Mouse (Mus musculus) hindbrain, postnatal 0 days (tissue): ENCODE data around the gene Zcrb1. TPM values are rescaled to one million over a fixed set of nuclear protein-coding genes. Genes with fewer than 3 reads are reported as not detected.

Experiments used
- ATAC-seq: fragments of 200-750 bp; cut with Nextera tagmentation; 2 replicates; pipeline ENCODE4 v1.8.0; 2017; ENCODE audit warnings: mild to moderate bottlenecking, moderate TSS enrichment, moderate library complexity
- DNase-seq: peaks from one replicate; pipeline ENCODE4 v3.0.0-alpha.2; 2015; ENCODE audit warnings: low spot score
- H3K27ac ChIP-seq: fragments of 300-500 bp; sonication (generic); 2 replicates; pipeline ENCODE4 v1.5.1; 2014; ENCODE audit warnings: mild to moderate bottlenecking
- H3K27me3 ChIP-seq: fragments of 300-500 bp; sonication (generic); 2 replicates; pipeline ENCODE4 v1.6.1; 2014; ENCODE audit warnings: low read length, mixed read lengths; ENCODE audit not compliant: insufficient read depth
- H3K36me3 ChIP-seq: fragments of 300-500 bp; sonication (generic); 2 replicates; pipeline ENCODE4 v1.6.1; 2014; ENCODE audit warnings: low read length, mixed read lengths; ENCODE audit not compliant: insufficient read depth
- H3K4me1 ChIP-seq: fragments of 300-500 bp; sonication (generic); 2 replicates; pipeline ENCODE4 v1.6.1; 2014; ENCODE audit warnings: antibody characterized with exemption, low read length, mixed read lengths; ENCODE audit not compliant: insufficient read depth
- H3K4me2 ChIP-seq: fragments of 300-500 bp; sonication (generic); 2 replicates; pipeline ENCODE4 v1.6.1; 2014; ENCODE audit warnings: low read depth, mild to moderate bottlenecking, low read length, moderate library complexity, mixed read lengths
- H3K4me3 ChIP-seq: fragments of 300-500 bp; sonication (generic); 2 replicates; pipeline ENCODE4 v1.5.1; 2014; ENCODE audit warnings: low read length
- H3K9ac ChIP-seq: fragments of 300-500 bp; sonication (generic); replicated peaks from 2 replicates; pipeline ENCODE4 v1.6.1; 2014; ENCODE audit warnings: mild to moderate bottlenecking, low read length, moderate library complexity, mixed read lengths
- H3K9me3 ChIP-seq: fragments of 300-500 bp; sonication (generic); 2 replicates; pipeline ENCODE4 v1.6.1; 2016; ENCODE audit warnings: low read length, mixed read lengths
- CTCF ChIP-seq: IDR thresholded peaks from 2 replicates; pipeline ENCODE4 v1.5.1; 2016; ENCODE audit warnings: antibody characterized with exemption, control low read depth, low read depth
- WGBS: fragments of 180-500 bp; shearing (Covaris S2); extraction: QIAGEN DNeasy Blood & Tissue Kit; methylation state at CpG from one replicate; pipeline ENCODE4 v1.1.7; 2014; 5-methylcytosine and 5-hydroxymethylcytosine counted together
- polyA plus RNA-seq: library from polyadenylated mRNA; unstranded; fragments of >200 nt; fragmentation: Nextera tagmentation; extraction: Ambion mirVana; gene quantifications from 2 replicates; pipeline ENCODE4 v1.2.1, GENCODE M21; 2015
- total RNA-seq: library from RNA; depleted of rRNA; stranded (reverse); fragments of >200 nt; gene quantifications from 2 replicates; pipeline ENCODE4 v1.2.3, GENCODE M21; 2014

Gene Zcrb1
- total and polyA plus RNA-seq, 2 experiments from 2014 or later = 27.8 to 161 TPM

GRCm38 (mm10) chr15:93420596-93420995, 22.5 kb upstream of the Zcrb1 start:
- TF ChIP-seq CTCF = no peak
- DNase-seq (no peak), ATAC-seq (no peak)
- no peak overlapping the region for H3K4me3 ChIP-seq
- H3K27me3 ChIP-seq = no peaks in the 10 kb centered on the region
- no peaks in the 10 kb centered on the region for H3K4me1 ChIP-seq
- 84% methylated on average over 7 of the region's 7 CpGs for WGBS
- no peak overlapping the region for H3K4me2 ChIP-seq
- H3K9ac ChIP-seq = no peak overlapping the region
- H3K27ac ChIP-seq = no peak overlapping the region
- H3K36me3 ChIP-seq = peaks cover 10% of the 10 kb centered on the region; the same call in 1 of the 2 replicates
- no peaks in the 10 kb centered on the region for H3K9me3 ChIP-seq

- Histone ChIP-seq H3K27ac (no peak overlapping the region), H3K4me2 (no peak overlapping the region), H3K4me1 (no peaks in the 10 kb centered on the region), H3K36me3 (peaks cover 7% of the 10 kb centered on the region; the same call in 1 of the 2 replicates), H3K9me3 (no peaks in the 10 kb centered on the region), H3K4me3 (no peak overlapping the region), H3K27me3 (no peaks in the 10 kb centered on the region), H3K9ac (no peak overlapping the region)
- DNase-seq = no peak
- no peak for ATAC-seq
- 89% methylated on average over 6 of the region's 6 CpGs for WGBS
- TF ChIP-seq CTCF = no peak
These were observed 18.2 kb upstream of the Zcrb1 start for GRCm38 (mm10) chr15:93416300-93416699.

GRCm38 (mm10) chr15:93414456-93414855, 16.3 kb upstream of the Zcrb1 start:
- Histone ChIP-seq H3K4me1 (no peaks in the 10 kb centered on the region), H3K27me3 (no peaks in the 10 kb centered on the region), H3K9ac (no peak overlapping the region), H3K36me3 (peaks cover 4% of the 10 kb centered on the region; the same call in 1 of the 2 replicates), H3K9me3 (no peaks in the 10 kb centered on the region), H3K4me2 (no peak overlapping the region), H3K27ac (no peak overlapping the region), H3K4me3 (no peak overlapping the region)
- ATAC-seq (no peak), DNase-seq (no peak)
- 83% methylated on average over 9 of the region's 9 CpGs for WGBS
- TF ChIP-seq CTCF = no peak

GRCm38 (mm10) chr15:93412445-93412844, 14.3 kb upstream of the Zcrb1 start:
- no peak for ATAC-seq
- no peak for TF ChIP-seq CTCF
- Histone ChIP-seq H3K4me2 (no peak overlapping the region), H3K9ac (no peak overlapping the region), H3K27me3 (no peaks in the 10 kb centered on the region), H3K27ac (no peak overlapping the region), H3K4me1 (no peaks in the 10 kb centered on the region), H3K9me3 (no peaks in the 10 kb centered on the region), H3K4me3 (no peak overlapping the region), H3K36me3 (peaks cover 4% of the 10 kb centered on the region; the same call in 1 of the 2 replicates)
- WGBS = 99% methylated on average over 3 of the region's 3 CpGs
- no peak for DNase-seq

GRCm38 (mm10) chr15:93406492-93406891, 8.4 kb upstream of the Zcrb1 start:
- Histone ChIP-seq H3K27me3 (no peaks in the 10 kb centered on the region), H3K36me3 (peaks cover 4% of the 10 kb centered on the region; the same call in 1 of the 2 replicates), H3K4me3 (no peak overlapping the region), H3K4me1 (no peaks in the 10 kb centered on the region), H3K27ac (no peak overlapping the region), H3K9me3 (no peaks in the 10 kb centered on the region), H3K9ac (no peak overlapping the region), H3K4me2 (no peak overlapping the region)
- TF ChIP-seq CTCF = no peak
- 97% methylated on average over 5 of the region's 5 CpGs for WGBS
- no peak for ATAC-seq
- no peak for DNase-seq

- Histone ChIP-seq H3K9me3 (no peaks in the 10 kb centered on the region), H3K4me1 (no peaks in the 10 kb centered on the region), H3K4me3 (no peak overlapping the region), H3K36me3 (no peaks in the 10 kb centered on the region), H3K27me3 (no peaks in the 10 kb centered on the region), H3K9ac (no peak overlapping the region), H3K4me2 (no peak overlapping the region), H3K27ac (no peak overlapping the region)
- 92% methylated on average over 7 of the region's 7 CpGs for WGBS
- no peak for ATAC-seq
- TF ChIP-seq CTCF = no peak
- DNase-seq = no peak
These were observed 7.4 kb upstream of the Zcrb1 start for GRCm38 (mm10) chr15:93405446-93405986.

GRCm38 (mm10) chr15:93404849-93405248, 6.7 kb upstream of the Zcrb1 start:
- H3K4me1 ChIP-seq = no peaks in the 10 kb centered on the region
- no peak overlapping the region for H3K4me3 ChIP-seq
- H3K27me3 ChIP-seq = no peaks in the 10 kb centered on the region
- H3K9ac ChIP-seq = no peak overlapping the region
- no peak overlapping the region for H3K27ac ChIP-seq
- ATAC-seq (no peak), DNase-seq (no peak)
- no peak for TF ChIP-seq CTCF
- no peaks in the 10 kb centered on the region for H3K36me3 ChIP-seq
- H3K9me3 ChIP-seq = no peaks in the 10 kb centered on the region
- H3K4me2 ChIP-seq = no peak overlapping the region
